Mouse (Mus musculus) brain, embryonic 14.5 days (tissue): ENCODE data around the gene Tpsg1.

Experiments
- CTCF ChIP-seq: fragments of 200-500 bp; IDR thresholded peaks from 2 replicates; pipeline ENCODE4 v1.5.1; 2012; ENCODE audit warnings: inconsistent platforms, mild to moderate bottlenecking, moderate library complexity, borderline replicate concordance; ENCODE audit not compliant: insufficient read depth, insufficient read length; ENCODE audit errors: extremely low read depth
- POLR2A ChIP-seq: fragments of 200-500 bp; IDR thresholded peaks from 2 replicates; pipeline ENCODE4 v1.6.1; 2012; ENCODE audit warnings: mild to moderate bottlenecking, inconsistent platforms, borderline replicate concordance; ENCODE audit not compliant: poor library complexity, insufficient read depth, insufficient read length, severe bottlenecking; ENCODE audit errors: extremely low read depth

DNA sequence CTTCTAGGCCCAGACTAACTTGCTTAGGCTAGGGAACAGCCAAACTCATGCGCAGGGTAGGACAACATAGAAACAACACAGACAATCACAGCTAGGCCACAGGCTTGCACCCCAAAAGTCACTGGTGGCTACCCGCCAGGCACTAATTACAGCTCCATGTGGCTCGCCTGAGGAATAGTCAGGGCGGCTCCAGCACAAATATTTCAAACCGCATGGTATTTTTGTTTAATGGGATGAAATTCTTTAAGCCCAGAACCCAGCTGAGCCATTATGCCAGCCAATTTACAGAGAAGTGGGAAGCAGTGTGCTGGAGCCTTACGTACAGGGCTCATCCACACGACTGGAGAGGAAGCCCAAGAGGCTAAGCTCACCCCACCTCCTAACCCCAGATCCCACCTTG is 40.5 kb downstream of the Tpsg1 start:
- TF ChIP-seq CTCF (no peak), POLR2A (no peak)
